Mouse (Mus musculus) adrenal gland, postnatal 14 days (tissue): ENCODE measurements around the gene Obscn. TPM values are rescaled to one million over a fixed set of nuclear protein-coding genes. Genes with fewer than 3 reads are reported as not detected.

Source experiments
- DNase-seq: peaks from one replicate; pipeline ENCODE4 v3.0.0; 2021; ENCODE audit warnings: mixed read lengths
- total RNA-seq: library from RNA; stranded (reverse); gene quantifications from 2 replicates; pipeline ENCODE4 v1.2.3, GENCODE M21; 2021

The Obscn gene
- total RNA-seq, 1 experiment from 2014 or later, result 1.1 TPM

GRCm38 (mm10) chr11:58982471-58983097 is 153.6 kb downstream of the Obscn start:
- no peak for DNase-seq

DNA sequence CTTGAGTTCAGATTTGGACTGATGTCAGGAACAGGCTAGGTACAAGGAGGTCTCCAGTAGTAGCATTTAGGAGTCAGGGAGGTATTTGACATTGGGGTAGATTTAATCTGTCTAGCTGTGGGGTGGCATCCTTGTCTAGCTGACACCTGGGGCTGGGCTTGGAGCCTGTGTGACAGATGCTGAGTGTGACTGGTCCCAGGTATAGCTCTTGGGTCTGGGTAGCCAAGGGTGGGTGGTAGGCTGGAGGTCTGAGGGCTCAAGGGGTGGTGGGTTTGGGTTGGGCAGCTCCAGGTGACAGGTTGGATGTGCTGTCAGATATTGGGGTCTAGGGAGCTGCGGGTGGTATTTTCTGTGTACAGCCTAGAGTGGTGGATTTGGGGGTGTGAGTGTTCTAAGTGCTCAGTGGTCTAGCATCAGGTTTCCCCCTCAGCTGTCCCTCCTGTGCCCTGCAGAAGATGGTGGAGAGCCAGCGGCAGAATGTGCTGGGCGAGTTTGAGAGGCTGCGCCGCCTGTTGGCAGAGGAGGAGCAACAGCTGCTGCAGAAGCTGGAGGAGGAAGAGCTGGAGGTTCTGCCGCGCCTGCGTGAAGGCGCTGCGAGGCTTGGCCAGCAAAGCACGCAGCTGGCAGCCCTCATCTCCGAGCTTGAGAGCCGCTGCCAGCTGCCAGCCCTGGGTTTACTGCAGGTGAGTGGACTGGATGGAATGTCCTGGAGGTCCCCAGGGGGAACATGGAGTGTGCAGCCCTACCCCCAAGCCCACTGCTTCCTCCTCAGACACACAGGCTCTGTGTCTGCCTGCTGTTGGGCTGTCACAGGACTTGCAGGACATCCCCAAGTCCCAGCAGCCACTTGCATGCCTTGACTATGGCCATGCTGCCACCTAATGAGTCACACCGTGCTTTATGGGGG is 154.4 kb downstream of the Obscn start:
- peak; percentile 78 for DNase-seq

GRCm38 (mm10) chr11:58980381-58980990 is 155.7 kb downstream of the Obscn start:
- DNase-seq, result peak; percentile 62

DNA sequence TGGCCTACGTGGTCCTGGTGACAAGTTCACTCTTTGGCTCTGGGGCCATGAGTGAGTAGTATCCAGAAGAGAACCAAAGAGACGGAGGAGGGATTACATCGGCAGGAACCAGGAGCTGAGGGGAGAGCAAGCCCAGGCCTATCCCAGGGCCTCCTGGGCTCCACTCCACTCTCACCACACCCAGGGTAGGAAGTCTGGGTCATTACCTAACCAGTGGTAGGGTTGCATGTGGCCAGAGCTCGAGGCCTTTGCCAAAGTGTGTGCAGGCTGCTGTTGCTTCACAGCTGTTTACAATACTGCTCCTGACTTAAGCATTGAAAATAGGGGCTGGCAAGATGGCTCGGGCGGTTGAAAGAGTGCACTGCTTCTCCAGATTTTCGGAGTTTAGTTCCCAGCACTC is 156.5 kb downstream of the Obscn start:
- DNase-seq, result peak; percentile 56

- DNase-seq, result no peak
These were observed 157.0 kb downstream of the Obscn start for GRCm38 (mm10) chr11:58979183-58979582.

DNA sequence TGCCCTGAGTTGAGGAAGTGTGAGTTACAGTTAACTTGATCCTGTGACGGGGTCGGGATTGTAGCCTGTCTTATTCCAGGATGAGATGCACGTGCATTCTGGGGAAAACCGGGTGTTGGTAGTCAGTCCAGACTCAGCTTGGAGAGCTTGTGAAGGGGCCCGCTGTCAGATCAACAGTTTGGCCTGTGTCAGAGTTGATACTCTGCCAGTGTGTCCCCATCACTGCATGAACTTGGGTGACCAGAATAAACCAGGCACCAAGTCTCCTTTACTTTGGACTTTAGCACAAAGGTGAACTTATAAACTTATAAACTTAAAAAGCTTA is 157.5 kb downstream of the Obscn start:
- no peak for DNase-seq

- peak; percentile 75 for DNase-seq
These were observed 158.0 kb downstream of the Obscn start, which contains the start of gene Trim11 for GRCm38 (mm10) chr11:58978027-58978705. Gene Trim11 (plus strand): TSS chr11:58978093.

DNA sequence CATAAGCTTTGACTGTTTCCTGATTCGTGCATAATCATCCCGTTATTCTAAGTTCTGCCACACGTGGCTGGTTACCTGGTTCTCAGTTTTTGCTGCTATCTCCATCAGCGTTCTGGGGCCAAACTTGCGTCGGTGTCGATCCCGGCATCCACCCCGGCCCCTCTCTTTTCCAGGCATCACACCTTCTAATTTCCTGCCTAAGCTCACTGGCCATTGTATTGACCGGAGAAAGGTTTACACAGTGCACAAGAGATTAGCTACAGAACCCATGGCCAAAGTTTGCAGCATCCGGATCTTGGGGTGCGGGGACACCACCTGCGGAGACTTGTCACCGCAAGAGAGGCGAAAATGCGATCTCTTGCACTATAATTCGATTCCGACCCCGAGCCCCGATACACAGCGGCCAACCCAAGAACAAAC is 158.6 kb downstream of the Obscn start:
- no peak for DNase-seq

DNA sequence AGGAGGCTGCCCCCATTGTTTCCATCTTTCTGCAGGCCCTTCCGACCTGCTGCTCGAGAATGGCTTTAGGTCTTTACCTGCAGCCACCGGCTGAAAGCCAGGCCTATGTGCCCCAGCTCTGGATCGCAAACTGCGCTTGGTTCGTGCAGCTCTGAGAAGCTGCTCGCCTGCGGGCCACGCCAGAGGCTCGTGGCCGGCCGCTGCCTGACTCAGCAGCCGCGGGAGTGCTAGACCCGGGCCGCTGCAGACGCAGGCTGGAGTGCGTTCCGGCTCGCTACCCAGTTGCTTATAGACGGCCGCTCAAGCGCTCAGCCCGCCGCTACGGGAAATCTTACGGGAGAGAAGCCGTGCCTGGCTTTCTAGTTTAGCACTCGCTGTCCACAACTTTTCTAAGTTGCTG is 159.1 kb downstream of the Obscn start:
- DNase-seq, result peak; percentile 70

- peak; percentile 2 for DNase-seq
These were observed 161.8 kb downstream of the Obscn start for GRCm38 (mm10) chr11:58974414-58974813.

DNA sequence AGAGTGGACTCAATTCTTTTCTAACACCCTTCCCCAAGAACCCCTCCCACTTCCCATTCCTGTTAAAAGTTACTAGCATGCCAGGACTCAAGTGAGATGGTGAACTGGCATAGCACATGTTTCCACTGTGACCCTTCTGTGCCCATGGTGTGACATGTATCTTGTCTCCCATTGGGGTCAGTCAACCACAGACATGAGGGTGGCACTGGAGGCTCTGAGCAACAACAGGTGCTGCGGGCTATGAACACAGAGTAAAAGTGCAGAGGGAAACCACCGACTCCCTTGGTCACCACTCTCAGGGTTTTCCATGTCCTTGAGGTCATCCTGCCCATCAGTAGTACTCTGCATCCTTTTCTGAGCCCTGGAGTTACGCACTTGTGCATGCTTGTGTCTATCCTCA is 164.4 kb downstream of the Obscn start:
- peak; percentile 2 for DNase-seq

GRCm38 (mm10) chr11:58970831-58971530 is 165.2 kb downstream of the Obscn start:
- DNase-seq, result peak; percentile 6

- DNase-seq, result peak; percentile 31
These were observed 166.5 kb downstream of the Obscn start for GRCm38 (mm10) chr11:58969659-58970058.

GRCm38 (mm10) chr11:58969027-58969426 is 167.2 kb downstream of the Obscn start:
- peak; percentile 2 for DNase-seq

- DNase-seq, result peak; percentile 12
These were observed 167.7 kb downstream of the Obscn start for GRCm38 (mm10) chr11:58968551-58968950.

- peak; percentile 54 for DNase-seq
These were observed 168.9 kb downstream of the Obscn start for GRCm38 (mm10) chr11:58967346-58967745.

DNA sequence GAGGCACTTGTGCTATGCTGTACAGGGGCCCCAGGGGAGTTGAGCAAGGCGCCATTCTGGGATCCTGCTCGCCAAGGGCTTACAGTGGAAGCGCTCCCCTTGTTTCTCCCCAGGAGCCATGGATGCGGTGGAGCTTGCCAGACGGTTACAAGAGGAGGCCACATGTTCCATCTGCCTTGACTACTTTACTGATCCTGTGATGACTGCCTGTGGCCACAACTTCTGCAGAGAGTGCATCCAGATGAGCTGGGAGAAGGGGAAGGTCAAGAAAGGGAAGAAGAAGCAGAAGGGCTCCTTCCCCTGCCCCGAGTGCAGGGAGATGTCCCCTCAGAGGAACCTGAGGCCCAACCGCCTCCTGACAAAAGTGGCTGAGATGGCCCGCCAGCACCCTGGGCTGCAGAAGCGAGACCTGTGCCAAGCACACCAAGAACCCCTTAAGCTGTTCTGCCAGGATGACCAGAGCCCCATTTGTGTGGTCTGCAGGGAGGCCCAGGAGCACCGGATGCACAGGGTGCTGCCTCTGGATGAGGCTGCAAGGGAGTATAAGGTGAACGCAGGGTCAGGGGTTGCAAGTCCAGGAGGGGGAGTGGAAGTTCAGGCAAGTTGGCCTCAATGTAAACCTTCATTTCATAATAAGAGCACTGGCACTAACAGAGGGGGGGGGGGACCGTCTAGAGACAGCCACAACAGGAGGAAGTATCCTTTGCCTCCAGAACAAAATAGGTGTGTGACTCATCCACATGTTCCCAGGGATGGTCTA is 171.0 kb downstream of the Obscn start:
- no peak for DNase-seq

- no peak for DNase-seq
These were observed 172.0 kb downstream of the Obscn start for GRCm38 (mm10) chr11:58964216-58964615.

DNA sequence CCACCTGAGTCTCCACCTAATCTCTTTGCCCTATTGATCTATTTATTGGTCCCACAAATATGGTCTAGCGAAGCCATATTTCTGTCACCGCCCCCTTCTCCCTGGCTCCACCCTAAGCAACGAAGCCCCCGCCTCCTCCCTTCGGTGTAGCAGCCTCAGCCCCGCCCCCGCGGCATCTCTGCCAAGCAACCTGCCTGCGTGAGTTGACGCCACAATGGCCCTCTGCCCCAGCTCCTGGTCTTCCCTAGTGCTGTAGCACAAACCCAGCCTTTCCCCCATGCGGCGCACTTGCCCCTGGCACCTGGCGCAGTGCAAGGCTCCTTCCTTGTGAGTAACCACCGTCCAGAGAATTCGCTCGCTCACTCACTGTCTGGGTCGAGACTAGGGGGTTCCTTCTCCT is 172.7 kb downstream of the Obscn start:
- DNase-seq, result peak; percentile 79

DNA sequence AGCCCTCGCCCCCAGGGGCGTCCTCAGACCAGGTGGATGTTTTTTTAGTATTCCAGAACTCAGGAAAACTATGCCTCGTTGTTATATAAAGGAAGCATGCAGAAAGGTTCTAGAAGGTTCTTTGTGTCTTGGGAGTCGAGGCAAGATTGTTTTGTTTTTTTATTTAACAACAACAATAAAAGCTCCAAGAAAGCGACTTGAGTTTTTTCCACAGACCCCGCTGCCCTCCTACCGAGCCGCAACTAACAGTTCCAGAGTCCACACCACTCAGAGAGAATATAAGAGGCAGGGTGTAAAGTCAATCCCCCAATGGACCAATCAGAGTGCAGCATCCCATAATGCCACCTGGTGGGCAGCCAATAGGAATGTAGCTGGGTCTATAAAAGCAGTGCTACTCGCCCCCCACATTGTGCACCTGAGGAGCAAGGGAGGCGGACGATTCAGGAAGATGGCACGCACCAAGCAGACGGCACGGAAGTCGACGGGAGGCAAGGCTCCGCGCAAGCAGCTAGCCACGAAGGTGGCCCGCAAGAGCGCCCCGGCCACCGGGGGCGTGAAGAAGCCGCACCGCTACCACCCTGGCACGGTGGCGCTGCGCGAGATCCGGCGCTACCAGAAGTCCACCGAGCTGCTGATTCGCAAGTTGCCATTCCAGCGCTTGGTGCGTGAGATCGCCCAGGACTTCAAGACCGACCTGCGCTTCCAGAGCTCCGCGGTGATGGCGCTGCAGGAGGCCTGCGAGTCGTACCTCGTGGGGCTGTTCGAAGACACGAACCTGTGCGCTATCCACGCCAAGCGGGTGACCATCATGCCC is 174.6 kb downstream of the Obscn start:
- DNase-seq, result no peak
